Mouse (Mus musculus) CD4-positive naive resting alpha-beta T cell, adult 76 days (primary cell): Measurements from ENCODE around the gene Med26. TPM values are rescaled to one million over a fixed set of nuclear protein-coding genes. Genes with fewer than 3 reads are reported as not detected.

Experiments
- total RNA-seq: library from RNA; stranded (reverse); gene quantifications from one replicate; pipeline ENCODE4 v1.2.4, GENCODE M21; 2023

The Med26 gene
- 19.0 TPM for total RNA-seq

GRCm38 (mm10) chr8:72547802-72548643 lies at the start of gene Med26:
TSS of gene Med26 (minus strand) at chr8:72548270.

GRCm38 (mm10) chr8:72571611-72572473 lies 23.8 kb upstream of the Med26 start, which contains the start of gene Tmem38a:
TSS of gene Tmem38a (plus strand) at chr8:72572055.

GRCm38 (mm10) chr8:72570633-72571610 lies 22.9 kb upstream of the Med26 start, which contains the start of gene Smim7:
TSS of gene Smim7 (minus strand) at chr8:72571088.

GRCm38 (mm10) chr8:72491680-72492621 lies 56.1 kb downstream of the Med26 start, which contains the start of gene Slc35e1:
TSS of gene Slc35e1 (minus strand) at chr8:72492614.

GRCm38 (mm10) chr8:72474826-72475546 lies 73.1 kb downstream of the Med26 start, which contains the start of gene Cherp:
TSS of gene Cherp (minus strand) at chr8:72475226.

Other genes starting within 250 kb of the Med26 start
- 8.9 TPM for gene Gm10282, start 243.0 kb downstream of the Med26 start, total RNA-seq
- gene Klf2, start 229.2 kb downstream of the Med26 start, total RNA-seq: 1,951 TPM
- gene Eps15l1, start 126.8 kb downstream of the Med26 start, total RNA-seq: 100 TPM
- gene Calr3, start 104.4 kb downstream of the Med26 start, total RNA-seq: not detected
- 3.5 TPM for gene 1700030K09Rik, start 104.4 kb downstream of the Med26 start, total RNA-seq
- gene Cherp, start 73.0 kb downstream of the Med26 start, total RNA-seq: 90.7 TPM
- 61.8 TPM for gene Slc35e1, start 55.7 kb downstream of the Med26 start, total RNA-seq
- 131 TPM for gene Smim7, start 22.8 kb upstream of the Med26 start, total RNA-seq
- 2.2 TPM for gene Tmem38a, start 23.8 kb upstream of the Med26 start, total RNA-seq
- gene Nwd1, start 98.4 kb upstream of the Med26 start, total RNA-seq: not detected
- gene Sin3b, start 175.0 kb upstream of the Med26 start, total RNA-seq: 120 TPM
- gene F2rl3, start 213.6 kb upstream of the Med26 start, total RNA-seq: 3.8 TPM